Mouse (Mus musculus): ENCODE results near the gene Asgr1.
"Not testable (repeated sequence)": the region's sequence is repeated elsewhere in the genome, so short reads cannot be mapped to it uniquely, and the experiment has no call there.

Asgr1 gene

DNA sequence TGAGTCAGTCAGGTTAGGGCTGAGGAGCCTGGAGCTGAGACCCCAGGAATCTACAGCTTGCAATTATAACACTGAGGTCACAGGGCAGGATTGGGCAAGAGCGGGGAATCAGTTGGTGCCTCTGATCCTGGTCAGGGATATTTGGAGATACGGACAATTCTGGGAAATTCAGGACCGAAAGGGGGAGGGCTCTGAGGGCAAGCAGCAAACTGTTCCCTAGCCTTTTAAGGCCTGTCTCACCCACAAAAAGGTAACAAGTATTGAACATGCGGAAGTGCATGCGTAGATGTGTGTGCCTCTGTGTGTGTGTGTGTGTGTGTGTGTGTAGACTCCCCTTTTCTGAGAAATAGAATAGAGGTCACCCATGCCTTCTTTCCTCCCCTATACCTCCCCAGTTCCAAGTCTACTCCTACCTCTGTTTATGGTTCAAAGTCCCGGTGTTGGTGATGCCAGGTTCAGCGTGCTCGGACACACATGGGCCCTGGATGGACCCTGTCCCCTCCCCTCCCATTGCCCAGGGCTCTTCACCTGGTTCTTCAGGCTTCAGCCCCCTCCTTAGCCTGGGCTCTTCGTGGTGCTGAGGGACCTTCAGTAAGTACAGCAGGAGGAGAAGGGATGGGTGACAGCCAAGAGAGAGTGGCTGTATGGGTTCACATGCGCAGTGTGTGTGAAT, at the start of gene Asgr1:
Gene Asgr1, plus strand, starts transcription at position 188 of the 673 bp plus-strand sequence.
- no peak for DNase-seq

DNA sequence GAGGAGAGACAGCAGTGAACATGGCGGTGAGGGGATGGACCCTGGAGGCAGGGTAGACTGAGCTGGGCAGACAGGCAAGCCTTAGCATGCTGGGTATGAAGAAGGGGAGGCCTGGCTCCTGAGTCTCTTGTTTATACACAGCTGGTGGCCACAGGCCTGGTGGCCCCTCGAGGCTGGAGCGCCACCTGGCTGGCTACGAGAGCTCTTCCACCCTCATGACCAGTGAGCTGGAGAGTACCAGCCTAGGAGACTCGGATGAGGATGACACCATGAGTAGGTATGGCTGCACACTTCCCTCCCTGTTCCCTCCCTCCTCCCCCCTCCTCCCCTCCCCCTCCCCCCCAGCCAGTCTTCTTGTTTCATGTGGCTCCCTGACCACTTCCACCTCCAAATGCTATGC, 48.4 kb upstream of the Asgr1 start:
- no peak for DNase-seq

DNA sequence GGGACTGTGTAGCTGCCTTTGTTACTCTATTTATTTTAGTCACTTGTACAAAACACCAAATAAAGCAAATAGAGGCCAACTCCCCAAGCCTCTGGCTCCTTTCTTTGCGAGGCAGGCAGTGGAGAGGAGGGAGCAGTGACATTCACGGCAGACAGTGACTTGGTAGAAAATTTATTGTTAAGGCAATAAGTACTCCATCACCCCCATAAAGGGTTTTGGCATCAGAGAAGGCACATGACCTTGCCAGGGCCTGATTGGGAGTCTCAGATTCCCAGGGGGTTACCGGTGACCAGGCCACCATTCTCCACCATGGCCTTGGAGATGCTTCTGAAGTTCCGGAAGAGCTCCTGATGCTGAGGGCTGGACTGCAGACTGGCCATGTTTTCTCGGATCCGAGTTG, 43.9 kb upstream of the Asgr1 start:
- DNase-seq, result no peak

DNA sequence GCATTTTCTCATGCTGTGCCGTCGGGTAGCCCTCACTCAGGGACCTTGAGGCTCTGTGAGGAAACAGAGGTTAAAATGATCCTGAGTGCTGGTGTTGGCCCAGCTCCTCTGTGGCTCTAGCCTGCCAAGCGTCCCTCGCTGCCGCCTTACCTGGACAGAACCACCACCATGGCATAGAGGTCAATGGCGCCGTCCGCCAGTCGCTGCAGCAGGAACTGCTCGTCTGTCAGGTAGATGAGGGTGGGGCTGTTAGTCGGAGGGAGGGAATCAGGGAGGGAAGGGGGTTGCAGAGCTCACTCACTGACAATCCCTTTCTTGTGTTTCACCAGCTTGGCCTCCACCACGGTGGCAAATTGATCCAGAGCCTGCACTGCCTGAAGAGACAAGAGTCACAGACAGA, 43.3 kb upstream of the Asgr1 start:
- DNase-seq, result no peak

DNA sequence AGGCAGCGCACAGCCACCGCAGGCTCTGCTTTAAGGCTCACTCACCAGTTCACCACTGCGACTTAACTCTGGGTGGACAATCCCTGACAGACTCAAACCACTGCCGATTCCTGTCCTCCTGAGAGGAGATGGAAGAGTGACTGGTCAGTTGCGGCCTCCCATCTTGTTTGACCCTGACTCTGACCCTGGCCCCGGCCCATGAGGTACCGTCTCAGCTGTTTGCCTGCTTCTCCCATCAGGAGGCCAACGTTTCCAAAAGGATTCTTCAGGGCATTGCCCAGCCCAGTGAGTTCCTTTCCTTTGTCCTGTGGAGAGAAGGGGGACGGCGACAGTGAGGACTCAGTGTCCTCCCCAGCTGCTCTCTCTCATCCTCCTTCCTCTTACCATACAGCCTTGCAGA, 42.9 kb upstream of the Asgr1 start:
- no peak for DNase-seq

DNA sequence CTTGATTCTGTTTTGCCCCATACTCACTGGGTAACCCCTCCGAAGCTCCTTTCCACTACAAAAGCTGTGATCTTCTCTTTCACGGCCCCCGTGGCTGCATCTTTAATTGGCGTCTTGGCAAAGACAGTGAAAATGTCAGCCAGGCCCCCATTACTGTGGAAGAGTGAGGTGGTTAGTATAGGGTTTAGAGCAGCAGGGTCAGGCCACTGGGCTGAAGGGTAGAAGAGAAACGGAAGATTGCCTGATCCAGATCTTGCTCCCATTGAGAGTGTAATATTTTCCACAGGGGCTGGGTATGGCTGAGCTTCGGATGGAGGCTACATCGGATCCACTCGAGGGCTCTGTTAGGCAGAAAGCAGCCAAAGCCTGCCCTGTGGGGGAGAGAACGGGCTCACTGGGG, 41.0 kb upstream of the Asgr1 start:
- DNase-seq, result no peak

DNA sequence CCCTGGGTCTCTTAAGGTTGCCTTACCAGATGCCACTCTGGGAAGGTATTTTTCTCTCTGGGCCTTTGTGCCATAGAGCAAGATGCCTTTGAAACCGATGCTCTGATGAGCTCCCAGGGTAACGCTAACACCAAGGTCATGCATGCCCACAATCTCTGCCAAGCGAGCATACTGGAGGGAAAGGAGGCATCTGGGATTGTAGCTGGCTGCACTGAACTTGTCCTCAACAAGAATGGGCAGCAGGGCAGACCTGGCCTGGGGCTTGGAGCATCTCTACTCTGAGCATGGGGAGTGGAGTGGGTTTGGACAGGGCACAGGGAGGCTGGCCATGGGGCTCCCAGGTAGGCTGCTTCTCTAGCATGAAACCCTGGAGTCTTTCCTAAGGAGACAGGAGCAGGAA, 40.5 kb upstream of the Asgr1 start:
- no peak for DNase-seq

DNA sequence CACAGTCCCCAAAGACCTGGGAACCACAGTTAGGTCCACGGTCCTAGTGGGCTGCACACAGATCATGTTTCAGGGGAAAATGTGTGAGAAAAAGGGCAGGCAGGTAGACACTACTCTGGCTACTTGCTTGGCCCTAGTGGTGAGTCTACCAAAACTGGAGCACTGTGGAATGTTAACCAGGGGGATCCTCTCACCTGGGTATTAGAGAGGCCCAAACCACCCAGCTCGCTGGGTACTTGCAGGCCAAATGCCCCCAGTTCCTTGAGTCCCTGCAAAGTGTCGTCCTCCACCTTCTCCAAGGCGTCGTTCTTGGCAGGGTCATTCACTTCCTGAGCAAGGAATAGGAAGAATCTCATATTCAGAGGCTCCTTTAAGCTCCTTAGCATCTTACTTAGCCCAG, 39.8 kb upstream of the Asgr1 start:
- DNase-seq, result no peak

DNA sequence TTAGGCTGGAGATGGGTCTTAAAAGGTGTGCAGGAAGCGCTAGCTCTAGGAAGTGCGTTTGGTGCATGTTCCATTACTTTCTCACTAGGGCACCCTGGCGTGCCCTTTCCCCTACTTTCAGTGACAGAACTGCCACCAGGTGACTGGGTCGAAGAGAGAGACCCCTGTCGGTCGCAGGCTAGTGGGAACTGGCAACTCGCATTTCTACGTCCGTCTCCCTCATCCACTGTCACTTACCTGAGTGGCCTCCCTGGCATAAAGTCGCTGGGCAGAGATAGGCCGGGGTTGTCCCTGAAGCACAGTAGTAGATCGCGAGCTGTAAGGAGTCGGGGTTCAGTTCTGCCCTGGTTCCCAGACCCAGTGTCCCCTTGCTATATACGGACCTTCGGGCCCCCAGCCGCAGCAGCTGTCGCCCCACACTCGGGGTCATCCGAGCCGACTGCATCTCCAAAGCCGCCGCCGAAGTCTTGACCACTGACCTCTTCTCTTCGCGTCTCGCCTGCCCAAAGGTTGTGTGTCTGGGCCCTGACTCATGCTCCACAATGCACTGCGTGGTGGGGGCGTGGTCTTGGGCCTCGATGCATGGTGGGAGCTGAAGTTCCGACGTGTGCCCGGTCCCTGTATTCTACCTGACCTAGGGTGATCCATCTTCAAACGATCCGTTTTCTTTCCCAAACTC, 38.9 kb upstream of the Asgr1 start, which contains the start of gene Acadvl:
Gene Acadvl, minus strand, starts transcription at position 532 of the 679 bp plus-strand sequence.
- peak; percentile 91 to 93 for DNase-seq

DNA sequence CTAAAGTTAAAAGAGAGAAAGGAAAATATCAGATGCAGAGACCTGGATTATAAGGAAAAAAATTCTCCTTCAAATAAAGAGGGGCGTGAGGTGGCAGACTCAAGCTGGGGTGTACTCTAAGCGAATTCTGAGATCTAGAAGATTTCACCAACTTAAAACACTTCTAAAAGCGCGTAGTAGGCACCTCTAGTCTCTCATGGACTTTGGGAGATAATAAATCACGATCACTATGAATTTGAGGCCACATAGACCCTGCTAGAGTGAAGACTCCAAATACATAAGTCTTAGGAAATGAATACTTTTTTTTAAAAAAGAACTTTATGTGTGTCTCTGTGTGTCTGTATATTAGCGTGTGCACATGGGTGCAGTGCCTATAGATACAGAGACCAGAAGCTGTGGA, 38.2 kb upstream of the Asgr1 start:
- no peak for DNase-seq

DNA sequence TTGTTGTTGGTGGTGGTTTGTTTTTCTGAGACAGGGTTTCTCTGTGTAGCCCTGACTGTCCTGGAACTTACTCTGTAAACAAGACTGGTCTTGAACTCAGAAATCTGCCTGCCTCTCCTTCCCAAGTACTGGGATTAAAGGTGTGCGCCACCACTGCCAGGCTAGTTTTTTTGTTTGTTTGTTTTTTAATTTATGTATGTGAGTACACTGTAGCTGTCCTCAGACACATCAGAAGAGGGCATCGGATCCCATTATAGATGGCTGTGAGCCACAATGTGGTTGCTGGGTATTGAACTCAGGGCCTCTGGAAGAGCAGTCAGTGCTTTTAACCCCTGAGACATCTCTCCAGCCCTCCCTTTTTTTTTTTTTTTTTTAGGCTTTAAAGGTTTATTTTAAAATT, 37.7 kb upstream of the Asgr1 start:
- not testable (repeated sequence) for DNase-seq

DNA sequence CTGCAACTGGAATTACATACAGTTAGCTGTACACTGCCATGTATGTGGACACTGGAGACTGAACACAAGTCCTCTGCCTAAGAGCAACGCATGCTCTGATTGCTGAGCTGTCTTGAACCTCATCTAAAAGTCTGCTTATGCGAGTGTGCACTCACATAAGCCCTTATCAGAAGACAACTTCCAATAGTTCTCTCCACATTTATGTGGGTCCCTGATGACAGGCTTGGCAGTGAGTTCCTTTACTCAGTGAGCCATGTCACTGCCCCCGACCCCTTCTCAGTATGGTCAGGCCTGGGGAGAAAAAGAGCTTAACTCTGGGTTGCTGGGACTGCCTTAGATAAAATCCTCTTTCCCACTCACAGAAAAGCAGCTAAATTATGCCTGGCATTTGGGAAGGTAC, 37.2 kb upstream of the Asgr1 start, which contains the start of gene Dlg4:
Gene Dlg4, plus strand, starts transcription at position 274 of the 400 bp plus-strand sequence.
- no peak for DNase-seq

DNA sequence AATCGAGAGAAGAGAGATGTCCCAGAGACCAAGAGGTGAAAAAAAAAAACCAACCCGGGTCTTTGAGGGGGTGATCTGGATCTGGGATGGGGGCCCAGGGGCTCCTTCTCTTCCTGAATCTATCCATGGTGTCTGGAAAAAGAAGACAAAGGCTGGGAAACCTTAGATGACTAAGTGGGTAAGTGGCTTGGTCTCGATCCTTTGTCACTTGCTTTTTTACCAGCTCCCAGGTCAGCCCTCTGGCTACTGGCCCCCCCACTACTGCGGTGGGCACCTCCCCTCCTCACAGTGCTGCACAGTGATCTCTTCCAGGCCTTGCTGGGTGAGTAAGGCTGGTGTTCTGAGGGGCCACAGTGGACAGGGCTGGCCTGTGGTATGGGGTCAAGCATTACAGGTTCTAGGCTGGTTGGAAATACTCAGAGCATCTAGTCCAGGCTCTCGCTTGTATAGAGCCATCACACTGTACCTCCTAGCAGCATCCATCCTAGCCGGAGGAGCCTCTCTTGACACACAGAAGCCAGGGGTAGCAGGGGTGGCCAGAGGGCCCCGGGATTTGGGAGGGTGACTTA, 36.6 kb upstream of the Asgr1 start:
- DNase-seq, result no peak

DNA sequence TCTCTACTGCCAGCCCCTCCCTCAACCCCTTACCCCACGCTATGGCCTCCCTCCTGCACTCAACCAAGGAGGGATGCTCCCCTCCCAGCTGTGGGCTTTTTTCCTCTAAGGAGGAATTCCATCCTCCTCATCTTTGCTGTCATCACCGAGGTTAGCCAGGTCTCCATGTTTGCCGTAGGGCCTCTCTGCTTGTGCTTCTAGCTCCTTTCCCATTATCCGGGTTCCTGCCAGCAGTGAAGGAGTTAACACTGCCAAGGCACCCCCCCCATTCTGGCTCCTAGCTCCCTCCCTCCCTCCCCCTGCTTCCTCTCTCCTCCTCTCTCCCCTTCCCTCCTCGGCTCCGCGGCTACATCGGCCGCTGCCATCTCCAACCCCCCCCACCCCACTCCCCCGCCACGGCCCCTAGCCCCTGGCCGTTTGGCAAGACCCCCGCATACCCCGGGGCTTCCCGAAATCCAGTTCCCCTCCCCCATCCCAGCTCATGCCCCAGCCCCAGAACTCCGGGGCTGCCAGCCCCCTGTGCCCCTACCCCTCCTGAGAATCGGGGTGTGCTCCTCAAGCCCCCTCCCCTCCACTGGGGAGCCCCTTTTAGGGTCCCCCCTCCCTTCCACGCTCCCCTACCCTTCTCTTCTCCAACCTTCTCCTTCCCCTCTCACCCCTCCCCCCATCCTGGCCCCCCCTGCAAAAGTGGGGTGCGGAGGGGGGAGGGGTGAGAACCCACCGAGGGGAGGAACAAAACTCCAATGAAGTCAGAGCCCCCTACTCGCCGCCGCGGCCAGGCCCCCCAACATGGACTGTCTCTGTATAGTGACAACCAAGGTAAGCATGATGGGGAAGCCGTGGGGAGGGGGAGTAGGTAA, 35.5 kb upstream of the Asgr1 start:
- peak in 1 of 2 experiments; percentile 23 for DNase-seq

DNA sequence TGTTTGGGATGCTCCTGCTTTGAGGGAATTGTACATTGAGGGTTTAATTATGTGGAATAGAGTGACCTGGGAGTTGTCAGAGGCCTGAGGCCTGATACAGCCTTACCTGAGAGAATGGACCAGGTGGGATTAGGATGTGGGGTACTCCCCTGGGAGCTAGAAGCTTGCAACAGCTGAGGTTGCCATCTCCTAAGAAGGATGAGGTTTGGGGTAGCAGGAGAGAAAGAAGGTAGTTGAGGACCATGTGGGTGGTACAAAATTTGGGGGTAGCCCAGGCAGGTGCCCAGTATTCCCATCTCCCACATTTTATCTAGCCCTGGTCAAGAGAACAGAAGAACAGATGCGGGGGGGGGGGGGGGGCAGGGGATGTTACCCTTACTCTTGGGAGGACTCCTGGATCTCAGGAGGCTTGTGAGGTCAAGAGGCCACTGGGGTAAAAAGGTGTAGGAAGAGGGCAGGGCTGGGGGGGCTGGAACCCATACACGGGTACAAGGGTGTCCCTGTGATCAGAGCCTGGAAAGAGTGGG, 34.3 kb upstream of the Asgr1 start:
- no peak for DNase-seq

DNA sequence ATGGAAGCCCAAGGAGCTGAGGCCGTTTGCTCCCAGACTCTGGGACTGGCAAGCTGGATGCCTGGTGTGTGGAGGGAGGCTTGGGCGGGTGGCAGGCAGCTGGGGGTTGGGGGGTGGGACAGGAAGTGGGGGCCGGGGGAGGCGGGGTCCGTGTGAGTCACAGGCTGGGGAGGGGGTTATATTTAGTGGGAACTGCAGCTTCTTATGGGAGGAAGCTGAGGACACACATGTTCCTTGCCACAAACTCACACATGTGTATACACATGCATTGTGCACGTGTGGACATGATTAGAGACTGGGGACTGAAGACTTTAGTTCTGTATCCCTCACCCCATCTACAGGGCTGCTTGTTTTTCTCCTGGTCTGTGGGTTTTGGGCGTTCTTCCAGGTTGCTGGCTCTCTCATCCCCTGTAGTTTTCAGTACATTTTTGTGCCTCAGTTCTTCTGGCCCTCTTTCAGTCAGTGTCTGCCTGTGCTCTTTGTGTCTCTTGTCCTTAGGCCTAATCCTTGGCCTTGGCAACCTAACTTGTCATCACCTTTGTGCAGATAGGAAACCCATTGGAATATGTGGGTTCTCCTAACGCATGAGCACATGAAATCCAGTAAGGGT, 33.8 kb upstream of the Asgr1 start:
- DNase-seq, result no peak

DNA sequence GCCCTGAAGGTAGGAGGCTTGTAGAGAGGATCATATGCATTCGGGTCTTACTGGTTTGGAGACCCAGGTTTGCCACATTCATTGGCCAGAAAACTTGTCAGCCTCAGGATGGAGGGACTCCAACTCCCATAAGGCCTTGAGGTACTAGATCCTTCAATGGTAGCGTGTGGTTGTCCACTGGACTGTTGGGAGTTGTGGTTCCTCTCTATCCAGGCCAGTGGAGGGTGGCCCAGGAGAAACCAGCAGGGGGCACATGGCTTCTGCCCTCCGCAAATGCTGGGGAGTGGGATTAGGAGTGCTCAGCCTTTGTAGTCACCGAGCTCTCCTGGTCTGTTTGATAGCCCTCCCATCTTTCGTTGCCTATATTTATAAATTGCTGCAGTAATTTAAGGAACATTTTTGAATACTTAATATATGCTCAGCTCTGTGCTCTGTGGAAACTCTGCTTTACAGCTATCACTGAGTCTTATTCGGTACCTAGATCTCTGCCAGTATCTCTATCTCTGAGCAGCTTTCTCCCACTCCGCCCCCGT, 33.1 kb upstream of the Asgr1 start:
- DNase-seq, result peak; percentile 77 to 84

DNA sequence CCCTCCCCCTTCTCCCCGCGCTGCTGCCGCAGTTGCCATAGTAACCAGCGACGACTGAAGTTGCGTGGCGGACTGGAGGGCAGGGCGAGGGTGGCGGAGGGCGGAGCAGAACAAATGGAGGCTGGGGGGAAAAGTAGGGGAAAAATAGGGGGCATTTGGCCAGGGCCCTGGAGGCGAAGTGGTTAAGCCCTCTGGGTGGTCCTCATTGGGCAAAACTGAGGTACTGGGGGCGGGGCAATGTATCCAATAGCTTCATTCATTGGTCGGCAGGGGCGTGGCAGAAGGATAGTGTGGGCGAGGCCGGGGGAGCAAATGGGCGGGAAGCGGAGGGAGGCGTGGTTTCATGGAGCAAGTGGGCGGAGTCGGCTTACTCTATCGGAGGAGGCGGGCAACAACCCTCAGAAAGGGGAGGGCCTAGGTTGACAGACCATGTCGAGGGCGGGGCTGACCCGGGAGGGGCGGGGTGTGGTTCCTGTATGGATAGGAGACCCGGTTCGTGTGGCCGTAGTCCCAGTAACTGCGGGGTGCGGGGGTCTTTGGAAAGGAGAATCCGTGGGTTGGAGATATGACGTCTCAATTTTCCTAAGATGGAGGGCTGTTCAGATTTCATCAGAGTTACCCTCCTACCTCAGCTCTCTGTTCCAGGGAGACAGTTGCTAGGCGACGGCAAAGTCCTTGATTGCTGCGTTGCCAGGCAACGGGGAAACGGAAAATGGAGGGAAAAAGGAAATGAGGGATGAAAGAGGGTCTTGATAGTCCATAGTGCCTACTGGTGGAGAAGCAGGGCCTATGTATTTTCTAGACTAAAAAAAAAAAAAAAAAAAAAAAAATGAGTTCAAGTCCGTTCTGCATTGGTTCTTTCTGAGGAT, 32.4 kb upstream of the Asgr1 start:
- peak; percentile 96 for DNase-seq

DNA sequence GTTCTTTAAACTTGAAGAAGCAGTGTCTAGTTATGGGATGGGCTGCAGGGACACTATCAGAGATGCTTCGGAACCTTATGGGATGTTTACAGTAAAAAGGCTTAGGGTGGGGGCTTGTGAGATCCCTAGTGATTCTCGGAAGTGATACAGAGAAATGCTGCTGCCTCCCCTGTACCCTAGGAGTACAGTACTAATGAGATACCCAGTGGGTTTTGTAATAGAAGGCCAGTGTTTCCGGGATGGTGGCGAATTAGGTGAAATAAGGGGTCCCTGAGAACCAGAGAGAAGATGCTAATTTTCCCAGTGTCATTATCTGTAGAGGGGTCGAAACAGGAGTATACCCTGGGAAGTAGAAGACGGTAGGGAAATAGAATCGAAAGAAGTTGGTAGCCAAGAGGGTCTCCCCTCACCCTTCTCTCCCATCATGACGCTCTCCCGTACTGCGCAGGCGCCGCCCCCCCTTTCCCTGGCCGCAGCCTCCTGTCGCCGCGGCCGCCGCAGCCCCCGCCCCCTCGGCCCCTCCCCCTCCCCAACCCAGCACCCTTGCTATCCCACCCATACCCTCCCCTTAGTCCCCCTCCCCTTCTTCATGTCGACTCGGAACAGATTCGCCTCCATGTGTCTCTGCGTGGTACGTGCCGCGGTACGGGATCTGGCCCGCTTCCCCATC, 30.3 kb upstream of the Asgr1 start:
- DNase-seq, result no peak

DNA sequence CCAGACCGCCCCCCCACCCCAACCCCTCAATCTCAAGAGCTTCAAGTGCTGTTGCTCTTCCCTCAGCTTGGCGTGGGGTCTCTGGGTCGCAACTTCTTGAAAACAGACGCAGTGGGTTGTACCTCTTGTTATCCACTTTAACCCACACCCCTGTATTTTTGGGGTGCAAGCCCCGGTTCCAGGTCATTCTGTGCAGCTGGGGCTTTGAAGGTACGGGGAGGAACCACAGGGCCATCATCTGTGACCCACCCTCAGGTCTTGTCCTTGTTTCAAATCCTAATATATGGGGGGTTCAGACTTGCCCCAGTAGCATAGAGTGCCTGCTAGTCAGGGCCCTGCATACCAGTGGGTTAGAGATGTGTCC, 29.8 kb upstream of the Asgr1 start:
- DNase-seq, result no peak

DNA sequence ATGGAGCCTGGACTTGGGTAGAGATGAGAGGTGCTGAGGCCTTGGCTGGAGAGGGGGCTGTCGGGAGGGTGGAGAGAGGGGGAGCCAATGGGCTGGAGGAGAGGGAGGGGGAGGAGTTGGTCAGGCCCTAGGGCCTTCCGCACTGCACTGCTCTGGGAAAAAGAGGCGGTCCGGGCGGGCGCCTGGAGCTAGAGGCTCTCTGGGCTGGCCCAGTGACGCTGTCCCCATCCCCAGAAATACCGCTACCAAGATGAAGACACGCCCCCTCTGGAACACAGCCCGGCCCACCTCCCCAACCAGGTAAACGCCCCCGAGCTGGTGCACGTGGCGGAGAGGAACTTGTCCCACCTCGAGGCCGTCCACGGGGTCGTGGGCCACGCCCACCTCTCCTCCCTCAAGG, 27.2 kb upstream of the Asgr1 start:
- peak in 1 of 2 experiments; percentile 36 for DNase-seq

Measured in lung, adult 18-20 months (tissue).